Mouse (Mus musculus) liver, embryonic 11.5 days (tissue): ENCODE results near the gene Prpf18. TPM values are rescaled to one million over a fixed set of nuclear protein-coding genes. Genes with fewer than 3 reads are reported as not detected.

ENCODE experiments used
- ATAC-seq: fragments of 200-750 bp; cut with Nextera tagmentation; replicated peaks from 2 replicates; pipeline ENCODE4 v1.8.0; 2017; ENCODE audit warnings: moderate number of reproducible peaks, mild to moderate bottlenecking, moderate TSS enrichment, moderate library complexity; ENCODE audit not compliant: low FRiP score
- DNase-seq: peaks from one replicate; pipeline ENCODE4 v3.0.0-alpha.2; 2017; ENCODE audit warnings: low spot score
- H3K27ac ChIP-seq: fragments of 300-500 bp; sonication (generic); 2 replicates; pipeline ENCODE4 v1.5.1; 2014; ENCODE audit warnings: mild to moderate bottlenecking, low read depth, low read length, control low read depth
- H3K27me3 ChIP-seq: fragments of 300-500 bp; sonication (generic); replicated peaks from 2 replicates; pipeline ENCODE4 v1.6.1; 2014; ENCODE audit warnings: low read length, mixed read lengths; ENCODE audit not compliant: control insufficient read depth, insufficient read depth
- H3K36me3 ChIP-seq: fragments of 300-500 bp; sonication (generic); 2 replicates; pipeline ENCODE4 v1.6.1; 2014; ENCODE audit warnings: mild to moderate bottlenecking, low read length, moderate library complexity, mixed read lengths; ENCODE audit not compliant: control insufficient read depth, insufficient read depth
- H3K4me1 ChIP-seq: fragments of 300-500 bp; sonication (generic); replicated peaks from 2 replicates; pipeline ENCODE4 v1.6.1; 2014; ENCODE audit warnings: low read length, mixed read lengths; ENCODE audit not compliant: control insufficient read depth, insufficient read depth
- H3K4me2 ChIP-seq: fragments of 300-500 bp; sonication (generic); 2 replicates; pipeline ENCODE4 v1.6.1; 2014; ENCODE audit warnings: mild to moderate bottlenecking, control low read depth, moderate library complexity
- H3K4me3 ChIP-seq: fragments of 300-500 bp; sonication (generic); 2 replicates; pipeline ENCODE4 v1.5.1; 2014; ENCODE audit warnings: low read depth, low read length, control low read depth
- H3K9ac ChIP-seq: fragments of 300-500 bp; sonication (generic); 2 replicates; pipeline ENCODE4 v1.6.1; 2014; ENCODE audit warnings: low read depth, low read length, control low read depth
- H3K9me3 ChIP-seq: fragments of 300-500 bp; sonication (generic); 2 replicates; pipeline ENCODE4 v1.6.1; 2016; ENCODE audit warnings: low read length, inconsistent platforms, mixed read lengths; ENCODE audit not compliant: control insufficient read depth
- WGBS: fragments of 180-500 bp; shearing (Covaris S2); extraction: QIAGEN DNeasy Blood & Tissue Kit; methylation state at CpG from one replicate; pipeline ENCODE4 v1.1.7; 2014; 5-methylcytosine and 5-hydroxymethylcytosine counted together
- polyA plus RNA-seq: library from polyadenylated mRNA; unstranded; fragments of >200 nt; fragmentation: Nextera tagmentation; extraction: Ambion mirVana; gene quantifications from 2 replicates; pipeline ENCODE4 v1.2.1, GENCODE M21; 2014

The Prpf18 gene
- polyA plus RNA-seq, 1 experiment from 2014 or later, result 37.1 TPM

DNA sequence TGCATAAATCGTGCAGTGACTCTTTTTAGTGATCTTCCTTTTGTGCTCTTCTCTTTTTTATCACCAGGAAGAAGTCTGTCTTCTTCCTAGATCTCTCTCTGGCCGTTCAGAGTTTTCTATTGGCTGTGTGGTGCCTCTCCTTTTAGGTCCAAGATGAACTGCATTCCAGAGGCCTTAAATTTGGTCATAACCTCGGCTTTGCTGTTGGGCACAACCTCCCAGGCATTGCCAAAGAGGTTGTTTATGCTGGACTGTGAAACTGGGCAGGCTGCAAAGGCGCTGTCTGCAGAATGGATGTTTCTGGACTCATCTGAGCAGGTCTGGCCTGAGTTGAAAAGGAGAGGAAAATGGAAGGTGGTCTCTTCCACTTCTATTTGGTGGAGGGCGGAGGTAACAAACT, 73.6 kb downstream of the Prpf18 start:
- no peak overlapping the region for H3K4me3 ChIP-seq
- no peaks in the 10 kb centered on the region for H3K27me3 ChIP-seq
- H3K9me3 ChIP-seq, result no peaks in the 10 kb centered on the region
- peaks cover 8% of the 10 kb centered on the region for H3K4me1 ChIP-seq
- peaks cover 19% of the 10 kb centered on the region; the same call in 1 of the 2 replicates for H3K36me3 ChIP-seq
- no peak overlapping the region for H3K27ac ChIP-seq
- DNase-seq (no peak), ATAC-seq (no peak)
- 85% methylated on average over 5 of the region's 5 CpGs for WGBS
- H3K9ac ChIP-seq, result no peak overlapping the region
- H3K4me2 ChIP-seq, result no peak overlapping the region

DNA sequence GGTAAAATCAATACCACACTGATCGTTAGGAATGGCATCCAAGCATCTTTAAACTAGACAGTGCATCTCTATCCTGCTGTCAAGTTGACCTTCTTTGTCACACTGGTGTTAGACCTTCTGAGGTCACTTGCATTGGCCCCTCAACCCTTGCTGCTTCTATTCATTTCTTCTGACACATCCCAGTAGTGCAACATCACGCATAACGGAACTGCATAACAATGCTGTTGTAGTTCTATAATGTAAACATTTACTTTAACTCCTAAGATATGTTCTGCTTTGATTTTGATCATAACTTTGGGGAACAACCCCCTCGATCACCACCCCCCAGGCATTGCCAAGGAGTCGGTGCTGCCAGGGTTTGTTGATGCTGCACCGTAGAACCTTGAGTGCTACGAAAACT, 75.9 kb downstream of the Prpf18 start:
- H3K9me3 ChIP-seq, result no peaks in the 10 kb centered on the region
- H3K4me2 ChIP-seq, result no peak overlapping the region
- H3K27ac ChIP-seq, result no peak overlapping the region
- H3K4me1 ChIP-seq, result peaks cover 18% of the 10 kb centered on the region
- H3K4me3 ChIP-seq, result no peak overlapping the region
- no peak overlapping the region for H3K9ac ChIP-seq
- WGBS, result 93% methylated on average over 7 of the region's 7 CpGs
- ATAC-seq (no peak), DNase-seq (no peak)
- no peaks in the 10 kb centered on the region for H3K27me3 ChIP-seq
- H3K36me3 ChIP-seq, result peaks cover 29% of the 10 kb centered on the region

DNA sequence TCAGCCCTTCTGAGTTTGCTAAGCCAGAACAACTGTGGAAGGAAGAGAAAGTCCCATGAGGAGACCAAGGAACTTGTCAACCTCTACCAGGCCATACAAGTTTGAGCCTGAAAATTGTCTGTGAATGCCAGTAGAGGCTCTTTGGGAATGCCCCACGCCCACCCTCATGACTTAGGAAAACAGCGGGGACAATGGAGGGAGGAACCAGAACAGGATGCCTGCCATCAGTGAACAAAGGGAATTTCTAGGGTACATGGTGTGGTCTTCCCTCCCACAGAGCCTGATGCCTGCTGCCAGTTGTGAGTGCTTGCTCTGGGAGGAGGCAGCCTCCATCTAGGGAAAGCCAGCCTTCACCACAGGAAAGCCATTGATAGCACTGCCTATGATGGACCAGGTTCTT, 76.8 kb downstream of the Prpf18 start:
- Histone ChIP-seq H3K4me3 (no peak overlapping the region), H3K4me2 (no peak overlapping the region), H3K36me3 (peaks cover 26% of the 10 kb centered on the region), H3K27ac (no peak overlapping the region), H3K9me3 (no peaks in the 10 kb centered on the region), H3K4me1 (peaks cover 25% of the 10 kb centered on the region), H3K9ac (no peak overlapping the region), H3K27me3 (no peaks in the 10 kb centered on the region)
- ATAC-seq (no peak), DNase-seq (no peak)
- 82% methylated on average over 2 of the region's 2 CpGs for WGBS

DNA sequence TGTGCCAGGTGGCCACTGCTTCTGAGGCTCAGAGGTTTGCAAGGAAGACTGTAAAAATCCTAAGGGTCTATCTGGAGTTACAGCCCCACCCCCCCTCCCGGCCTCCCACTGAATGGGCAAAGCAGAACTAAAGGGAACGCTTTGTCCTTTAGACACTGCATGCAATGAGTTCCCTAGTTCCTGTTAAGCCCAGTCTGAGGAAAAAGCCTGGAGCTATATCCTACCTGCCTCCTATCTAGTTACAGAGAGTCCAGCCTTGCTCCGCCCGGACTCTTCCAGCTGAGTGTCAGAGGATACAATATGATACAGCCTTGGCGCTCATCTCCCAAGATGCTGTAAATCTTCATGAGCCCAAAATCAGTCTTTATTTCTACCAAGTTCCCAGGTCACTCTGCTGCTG, 77.7 kb downstream of the Prpf18 start:
- H3K4me1 ChIP-seq, result peaks cover 30% of the 10 kb centered on the region
- 92% methylated on average over 5 of the region's 5 CpGs for WGBS
- H3K4me3 ChIP-seq, result no peak overlapping the region

DNA sequence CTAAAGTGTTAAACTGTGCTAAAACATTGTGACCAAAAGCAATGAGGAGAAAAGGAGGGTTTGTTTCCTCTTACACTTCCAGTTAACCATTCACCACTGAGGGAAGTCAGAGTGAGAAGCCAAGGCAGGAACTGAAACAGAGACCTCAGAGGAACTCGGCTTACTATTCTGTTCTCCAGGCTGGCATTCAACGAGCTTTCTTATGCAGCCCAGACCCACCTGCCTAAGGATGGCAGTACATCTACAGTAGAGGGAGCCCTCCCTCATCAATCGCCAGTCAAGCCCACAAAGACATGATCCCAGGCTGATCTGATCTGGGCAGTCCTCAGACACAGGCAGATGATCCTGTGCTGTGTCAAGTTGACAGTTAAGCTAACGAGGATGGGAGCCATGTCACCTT, 78.5 kb downstream of the Prpf18 start:
- Histone ChIP-seq H3K9me3 (no peaks in the 10 kb centered on the region), H3K4me3 (no peak overlapping the region), H3K27ac (no peak overlapping the region), H3K4me1 (peaks cover 30% of the 10 kb centered on the region), H3K4me2 (no peak overlapping the region), H3K27me3 (no peaks in the 10 kb centered on the region), H3K9ac (no peak overlapping the region), H3K36me3 (peaks cover 22% of the 10 kb centered on the region)
- ATAC-seq, result 0 out of 2 replicates have a peak, but pooled peaks have one; percentile 33
- 61% methylated on average over 4 of the region's 4 CpGs for WGBS
- DNase-seq, result no peak

More for the DNA sequence above, 77.7 kb downstream of the Prpf18 start:
- no peaks in the 10 kb centered on the region for H3K9me3 ChIP-seq
- no peak overlapping the region for H3K27ac ChIP-seq
- no peak overlapping the region for H3K4me2 ChIP-seq
- ATAC-seq (no peak), DNase-seq (no peak)
- no peak overlapping the region for H3K9ac ChIP-seq
- H3K27me3 ChIP-seq, result no peaks in the 10 kb centered on the region
- H3K36me3 ChIP-seq, result peaks cover 22% of the 10 kb centered on the region

DNA sequence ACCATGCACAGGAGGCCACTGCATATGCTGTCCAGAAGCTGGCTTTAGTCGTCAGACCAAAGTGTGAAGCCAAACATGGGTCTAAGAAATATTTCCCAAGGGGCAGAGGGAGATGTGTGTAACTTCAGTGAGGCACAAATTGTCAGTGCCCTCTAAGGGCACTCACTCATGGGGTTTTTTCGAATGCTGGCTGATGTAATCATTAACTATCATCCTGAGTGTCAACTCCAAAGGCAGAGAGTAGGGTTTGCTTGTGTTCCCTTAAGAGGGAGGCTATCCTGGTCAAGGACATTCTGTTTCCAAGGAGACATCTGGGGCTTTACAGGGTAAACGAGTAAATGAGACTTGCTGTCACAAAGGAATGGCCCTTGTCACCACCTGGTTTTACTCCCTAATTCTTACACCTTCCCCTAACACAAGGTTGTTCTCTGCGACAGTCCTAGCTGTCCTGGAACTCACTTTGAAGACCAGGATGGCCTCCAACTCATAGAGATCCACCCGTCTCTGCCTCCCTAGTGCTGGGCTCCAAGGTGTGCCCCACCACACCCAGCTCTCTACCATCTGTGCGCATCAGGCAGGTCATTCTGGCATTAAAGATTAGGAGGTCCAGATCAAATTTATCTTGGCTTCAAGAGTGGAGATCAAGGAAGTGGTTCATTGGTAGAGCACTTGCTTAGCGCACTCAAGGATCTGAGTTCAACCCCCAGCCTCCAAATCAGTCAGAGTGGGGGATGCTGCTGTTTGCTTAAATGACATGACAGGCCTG, 79.2 kb downstream of the Prpf18 start:
- no peak overlapping the region; the same call in 1 of the 2 replicates for H3K27ac ChIP-seq
- peak; percentile 80 for ATAC-seq
- WGBS, result 75% methylated on average over 7 of the region's 7 CpGs
- peaks cover 22% of the 10 kb centered on the region for H3K36me3 ChIP-seq
- no peaks in the 10 kb centered on the region for H3K9me3 ChIP-seq
- H3K27me3 ChIP-seq, result no peaks in the 10 kb centered on the region
- no peak for DNase-seq
- H3K4me1 ChIP-seq, result peaks cover 33% of the 10 kb centered on the region
- H3K4me3 ChIP-seq, result no peak overlapping the region
- H3K4me2 ChIP-seq, result peak overlapping the region; percentile 12; the same call in 1 of the 2 replicates
- no peak overlapping the region for H3K9ac ChIP-seq

Other genes starting within 250 kb of the Prpf18 start
- 2.4 TPM in 2 replicates for gene Bend7, start 65.7 kb upstream of the Prpf18 start, polyA plus RNA-seq
- gene Sephs1, start 229.5 kb upstream of the Prpf18 start, polyA plus RNA-seq, result 65.3 and 71.2 TPM in 2 replicates